Mouse (Mus musculus): ENCODE results near the gene Blmh. TPM values are rescaled to one million over a fixed set of nuclear protein-coding genes. Genes with fewer than 3 reads are reported as not detected.

Gene Blmh
- polyA plus RNA-seq, 2 experiments: 16.2 to 34.7 TPM

DNA sequence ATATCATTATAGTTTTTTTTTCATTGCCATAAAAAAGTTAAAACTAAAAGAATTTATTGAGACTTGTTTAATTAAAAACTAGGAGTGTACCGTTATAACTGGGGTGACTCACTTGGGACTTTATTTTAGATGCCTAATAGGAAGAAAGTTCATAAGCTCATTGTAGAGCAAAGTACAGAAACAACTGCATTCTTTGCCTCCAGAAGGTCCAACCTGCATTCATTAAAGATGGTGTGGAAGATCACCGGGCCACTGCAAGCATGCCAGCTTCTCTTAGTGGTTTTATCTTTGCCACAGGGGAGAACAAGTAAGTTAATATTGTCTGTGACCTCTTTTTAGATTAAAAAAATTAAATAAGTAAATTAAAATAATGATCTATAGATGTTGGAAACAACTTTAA lies 20.3 kb upstream of the Blmh start:
- no peak for DNase-seq (ENCODE audit: low read depth in 3 of 3, low spot score in 3 of 3)
- no peaks in the 10 kb centered on the region for H3K9me3 ChIP-seq (ENCODE audit: control insufficient read depth, low read length)
- H3K4me2 ChIP-seq (ENCODE audit: low read depth): no peak overlapping the region
- H3K27me3 ChIP-seq (ENCODE audit: control insufficient read depth, insufficient read depth, low read length): no peaks in the 10 kb centered on the region
- no peak for ATAC-seq (ENCODE audit: insufficient read depth)
- TF ChIP-seq CTCF (IDR thresholded peaks at IDR 0.05; ENCODE audit: low read depth): no peak
- no peak for TF ChIP-seq EP300 (IDR thresholded peaks at IDR 0.05; ENCODE audit: low read depth)
- no peak overlapping the region for H3K9ac ChIP-seq (replicated peaks)
- H3K4me1 ChIP-seq (replicated peaks; ENCODE audit: control insufficient read depth in 2 of 2, insufficient read depth in 2 of 2, low read length in 1 of 2): no peaks in the 10 kb centered on the region
- no peaks in the 10 kb centered on the region for H3K36me3 ChIP-seq (replicated peaks; ENCODE audit: control insufficient read depth, insufficient read depth, low read depth)
- H3K27ac ChIP-seq: no peak overlapping the region
- no peak overlapping the region for H3K4me3 ChIP-seq (ENCODE audit: insufficient read depth in 1 of 2, low read depth in 2 of 2, low read length in 2 of 2)
- 73% methylated on average over 2 of the region's 2 CpGs for WGBS (ENCODE audit: insufficient replicate concordance)

DNA sequence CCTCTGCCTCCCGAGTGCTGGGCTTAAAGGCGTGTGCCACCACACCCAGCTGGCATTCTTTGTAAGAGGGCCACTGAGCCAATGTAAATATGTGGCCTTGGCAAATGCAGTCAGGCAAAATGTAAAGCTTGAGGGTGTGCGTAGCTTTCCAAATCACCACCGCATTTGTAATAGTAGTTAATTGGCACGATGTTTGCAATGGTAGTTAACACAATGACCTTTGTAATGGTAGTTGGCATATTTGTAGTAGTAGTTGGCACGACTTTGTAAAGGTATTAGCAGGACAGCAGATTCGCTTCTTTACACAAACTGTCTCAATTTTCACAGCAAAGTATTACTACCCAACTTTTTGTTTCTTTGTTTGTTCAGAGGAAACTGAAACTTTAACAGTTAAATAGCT lies 16.0 kb upstream of the Blmh start:
- Histone ChIP-seq H3K9ac (replicated peaks) (no peak overlapping the region), H3K9me3 (ENCODE audit: control insufficient read depth, low read length) (no peaks in the 10 kb centered on the region), H3K4me3 (ENCODE audit: insufficient read depth in 1 of 2, low read depth in 2 of 2, low read length in 2 of 2) (no peak overlapping the region), H3K27me3 (ENCODE audit: control insufficient read depth, insufficient read depth, low read length) (no peaks in the 10 kb centered on the region), H3K4me1 (replicated peaks; ENCODE audit: control insufficient read depth in 2 of 2, insufficient read depth in 2 of 2, low read length in 1 of 2) (peaks cover 0 to 3% of the 10 kb centered on the region in 2 experiments; a peak in 1 of 4 replicates), H3K4me2 (ENCODE audit: low read depth) (no peak overlapping the region), H3K27ac (no peak overlapping the region), H3K36me3 (replicated peaks; ENCODE audit: control insufficient read depth, insufficient read depth, low read depth) (no peaks in the 10 kb centered on the region)
- DNase-seq (ENCODE audit: low read depth in 3 of 3, low spot score in 3 of 3) (no peak), ATAC-seq (ENCODE audit: insufficient read depth) (no peak)
- 68% methylated on average over 7 of the region's 7 CpGs for WGBS (ENCODE audit: insufficient replicate concordance)
- TF ChIP-seq CTCF (IDR thresholded peaks at IDR 0.05; ENCODE audit: low read depth): no peak
- TF ChIP-seq EP300 (IDR thresholded peaks at IDR 0.05; ENCODE audit: low read depth): no peak

GRCm38 (mm10) chr11:76911325-76912054 lies 13.1 kb upstream of the Blmh start:
- TF ChIP-seq CTCF (IDR thresholded peaks at IDR 0.05; ENCODE audit: low read depth) (no peak), EP300 (IDR thresholded peaks at IDR 0.05; ENCODE audit: low read depth) (no peak)
- H3K4me1 ChIP-seq (replicated peaks; ENCODE audit: control insufficient read depth in 2 of 2, insufficient read depth in 2 of 2, low read length in 1 of 2): peaks cover 0 to 3% of the 10 kb centered on the region in 2 experiments; a peak in 1 of 4 replicates
- H3K27me3 ChIP-seq (ENCODE audit: control insufficient read depth, insufficient read depth, low read length): no peaks in the 10 kb centered on the region
- no peak for ATAC-seq (ENCODE audit: insufficient read depth)
- H3K27ac ChIP-seq: no peak overlapping the region
- no peak for DNase-seq (ENCODE audit: low read depth in 3 of 3, low spot score in 3 of 3)
- no peak overlapping the region for H3K4me3 ChIP-seq (ENCODE audit: insufficient read depth in 1 of 2, low read depth in 2 of 2, low read length in 2 of 2)
- WGBS (ENCODE audit: insufficient replicate concordance): 53% methylated on average over 3 of the region's 3 CpGs
- H3K36me3 ChIP-seq (replicated peaks; ENCODE audit: control insufficient read depth, insufficient read depth, low read depth): no peaks in the 10 kb centered on the region
- no peak overlapping the region for H3K4me2 ChIP-seq (ENCODE audit: low read depth)
- H3K9ac ChIP-seq (replicated peaks): no peak overlapping the region
- H3K9me3 ChIP-seq (ENCODE audit: control insufficient read depth, low read length): no peaks in the 10 kb centered on the region

DNA sequence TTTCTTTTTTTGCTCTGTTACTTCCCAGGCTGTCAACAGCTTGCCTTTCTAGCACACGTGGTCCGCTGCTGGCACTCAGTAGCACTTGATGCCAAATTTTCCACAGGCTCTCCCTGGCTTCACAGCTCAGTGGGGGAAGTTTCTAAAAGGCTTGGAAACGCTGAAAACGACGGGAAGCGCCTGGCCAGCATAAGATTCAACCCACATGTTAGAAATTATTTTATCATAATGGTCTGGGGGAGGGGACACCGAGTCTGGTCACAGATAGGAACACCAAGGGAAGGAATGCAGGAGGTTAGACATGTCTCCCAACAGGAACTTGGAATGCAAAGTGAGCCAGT lies 12.6 kb upstream of the Blmh start:
- Histone ChIP-seq H3K4me2 (ENCODE audit: low read depth) (no peak overlapping the region), H3K27ac (no peak overlapping the region), H3K9ac (replicated peaks) (no peak overlapping the region), H3K4me3 (ENCODE audit: insufficient read depth in 1 of 2, low read depth in 2 of 2, low read length in 2 of 2) (no peak overlapping the region), H3K27me3 (ENCODE audit: control insufficient read depth, insufficient read depth, low read length) (no peaks in the 10 kb centered on the region), H3K36me3 (replicated peaks; ENCODE audit: control insufficient read depth, insufficient read depth, low read depth) (no peaks in the 10 kb centered on the region), H3K9me3 (ENCODE audit: control insufficient read depth, low read length) (no peaks in the 10 kb centered on the region), H3K4me1 (replicated peaks; ENCODE audit: control insufficient read depth in 2 of 2, insufficient read depth in 2 of 2, low read length in 1 of 2) (peaks cover 0 to 3% of the 10 kb centered on the region in 2 experiments; a peak in 1 of 4 replicates)
- TF ChIP-seq CTCF (IDR thresholded peaks at IDR 0.05; ENCODE audit: low read depth): no peak
- no peak for TF ChIP-seq EP300 (IDR thresholded peaks at IDR 0.05; ENCODE audit: low read depth)
- WGBS (ENCODE audit: insufficient replicate concordance): 43% methylated on average over 7 of the region's 7 CpGs
- DNase-seq (ENCODE audit: low read depth in 3 of 3, low spot score in 3 of 3) (no peak), ATAC-seq (ENCODE audit: insufficient read depth) (no peak)

- TF ChIP-seq CTCF (IDR thresholded peaks at IDR 0.05; ENCODE audit: low read depth): no peak
- no peak for TF ChIP-seq EP300 (IDR thresholded peaks at IDR 0.05; ENCODE audit: low read depth)
- WGBS (ENCODE audit: insufficient replicate concordance): 60% methylated on average over 7 of the region's 7 CpGs
- peaks cover 0 to 3% of the 10 kb centered on the region in 2 experiments; a peak in 1 of 4 replicates for H3K4me1 ChIP-seq (replicated peaks; ENCODE audit: control insufficient read depth in 2 of 2, insufficient read depth in 2 of 2, low read length in 1 of 2)
- no peaks in the 10 kb centered on the region for H3K27me3 ChIP-seq (ENCODE audit: control insufficient read depth, insufficient read depth, low read length)
- no peak for DNase-seq (ENCODE audit: low read depth in 3 of 3, low spot score in 3 of 3)
- no peaks in the 10 kb centered on the region for H3K9me3 ChIP-seq (ENCODE audit: control insufficient read depth, low read length)
- H3K4me3 ChIP-seq (ENCODE audit: insufficient read depth in 1 of 2, low read depth in 2 of 2, low read length in 2 of 2): no peak overlapping the region
- H3K4me2 ChIP-seq (ENCODE audit: low read depth): no peak overlapping the region
- no peak for ATAC-seq (ENCODE audit: insufficient read depth)
- H3K9ac ChIP-seq (replicated peaks): no peak overlapping the region
- no peak overlapping the region for H3K27ac ChIP-seq
- no peaks in the 10 kb centered on the region for H3K36me3 ChIP-seq (replicated peaks; ENCODE audit: control insufficient read depth, insufficient read depth, low read depth)
Measured at GRCm38 (mm10) chr11:76914366-76914765, 10.2 kb upstream of the Blmh start.

Measured in liver, embryonic 14.5 days (tissue).